Mouse (Mus musculus) lung, postnatal 0 days (tissue): ENCODE measurements around the gene Ppp1r15a.

Experiments
- CTCF ChIP-seq: IDR thresholded peaks from 2 replicates; pipeline ENCODE4 v1.5.1; 2016; ENCODE audit warnings: antibody characterized with exemption, mild to moderate bottlenecking
- EP300 ChIP-seq: IDR thresholded peaks from 2 replicates; pipeline ENCODE4 v1.6.1; 2016; ENCODE audit warnings: antibody characterized with exemption, mild to moderate bottlenecking, control low read depth

DNA sequence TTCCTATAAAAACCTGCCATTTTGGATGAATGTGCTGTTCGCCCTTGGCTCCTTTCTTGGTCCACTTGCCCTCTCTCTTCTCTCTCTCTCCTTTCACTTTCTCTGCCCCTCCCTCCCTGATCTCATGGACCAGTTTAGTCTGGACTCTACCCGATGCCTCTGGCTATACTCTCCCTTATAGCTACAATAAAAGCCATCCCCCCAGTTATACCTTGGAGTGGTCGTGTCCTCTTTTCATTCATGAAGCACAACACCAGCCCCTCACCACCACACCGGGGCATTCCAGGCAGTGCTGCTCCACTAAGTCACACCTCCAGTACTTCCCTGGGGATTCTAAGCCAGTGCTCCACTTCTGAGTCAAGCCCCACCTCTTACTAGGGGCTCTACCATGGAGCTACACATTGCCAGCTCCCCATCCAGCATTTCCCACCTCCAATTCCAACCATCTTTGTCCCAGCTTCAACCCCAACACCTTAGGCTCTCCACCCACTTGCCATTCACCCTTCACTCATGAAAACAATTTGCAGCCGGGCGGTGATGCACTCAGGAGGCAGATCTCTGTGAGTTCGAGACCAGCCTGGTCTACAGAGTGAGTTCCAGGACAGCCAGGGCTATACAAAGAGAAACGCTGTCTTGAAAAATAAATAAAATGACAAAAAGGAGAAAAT, 41.2 kb upstream of the Ppp1r15a start:
- TF ChIP-seq CTCF: no peak
- no peak for TF ChIP-seq EP300
